Mouse (Mus musculus) kidney, embryonic 16.5 days (tissue): ENCODE measurements around the gene Nfil3. TPM values are rescaled to one million over a fixed set of nuclear protein-coding genes. Genes with fewer than 3 reads are reported as not detected.

Experiments
- ATAC-seq: fragments of 200-750 bp; cut with Nextera tagmentation; 2 replicates; pipeline ENCODE4 v1.8.0; 2017; ENCODE audit warnings: moderate TSS enrichment; ENCODE audit not compliant: low FRiP score, low TSS enrichment
- H3K27ac ChIP-seq: fragments of 300-500 bp; sonication (generic); 2 replicates; pipeline ENCODE4 v1.5.1; 2014; ENCODE audit warnings: low read length
- H3K27me3 ChIP-seq: fragments of 300-500 bp; sonication (generic); 2 replicates; pipeline ENCODE4 v1.6.1; 2014; ENCODE audit warnings: low read length, control low read depth, mixed read lengths; ENCODE audit not compliant: insufficient read depth
- H3K36me3 ChIP-seq: fragments of 300-500 bp; sonication (generic); 2 replicates; pipeline ENCODE4 v1.6.1; 2014; ENCODE audit warnings: low read length, control low read depth, mixed read lengths; ENCODE audit not compliant: insufficient read depth
- H3K4me1 ChIP-seq: fragments of 300-500 bp; sonication (generic); 2 replicates; pipeline ENCODE4 v1.6.1; 2014; ENCODE audit warnings: low read length, control low read depth, mixed read lengths; ENCODE audit not compliant: insufficient read depth
- H3K4me2 ChIP-seq: fragments of 300-500 bp; sonication (generic); replicated peaks from 2 replicates; pipeline ENCODE4 v1.6.1; 2014; ENCODE audit warnings: low read depth, low read length
- H3K4me3 ChIP-seq: fragments of 300-500 bp; sonication (generic); 2 replicates; pipeline ENCODE4 v1.5.1; 2014; ENCODE audit warnings: mild to moderate bottlenecking, low read length
- H3K9ac ChIP-seq: fragments of 300-500 bp; sonication (generic); replicated peaks from 2 replicates; pipeline ENCODE4 v1.6.1; 2014; ENCODE audit warnings: low read length
- H3K9me3 ChIP-seq: fragments of 300-500 bp; sonication (generic); 2 replicates; pipeline ENCODE4 v1.6.1; 2016; ENCODE audit warnings: low read length, control low read depth
- WGBS: fragments of 180-500 bp; shearing (Covaris S2); extraction: QIAGEN DNeasy Blood & Tissue Kit; methylation state at CpG from one replicate; pipeline ENCODE4 v1.1.7; 2014; 5-methylcytosine and 5-hydroxymethylcytosine counted together
- polyA plus RNA-seq: library from polyadenylated mRNA; unstranded; fragments of >200 nt; fragmentation: Nextera tagmentation; extraction: Ambion mirVana; gene quantifications from 2 replicates; pipeline ENCODE4 v1.2.1, GENCODE M21; 2015

Nfil3 gene
- polyA plus RNA-seq, 1 experiment from 2014 or later: 21.4 TPM

GRCm38 (mm10) chr13:52921966-52922365, 58.9 kb downstream of the Nfil3 start:
- Histone ChIP-seq H3K4me1 (peaks cover 3% of the 10 kb centered on the region), H3K27me3 (no peaks in the 10 kb centered on the region), H3K27ac (no peak overlapping the region), H3K9ac (no peak overlapping the region), H3K36me3 (no peaks in the 10 kb centered on the region), H3K4me2 (no peak overlapping the region), H3K9me3 (peaks cover 6% of the 10 kb centered on the region; the same call in 1 of the 2 replicates), H3K4me3 (no peak overlapping the region)
- 56% methylated on average over 8 of the region's 8 CpGs for WGBS
- ATAC-seq: no peak

- Histone ChIP-seq H3K27ac (peak overlapping the region; percentile 33; the same call in 1 of the 2 replicates), H3K4me2 (no peak overlapping the region), H3K9me3 (peaks cover 6% of the 10 kb centered on the region; the same call in 1 of the 2 replicates), H3K4me3 (no peak overlapping the region), H3K36me3 (no peaks in the 10 kb centered on the region), H3K4me1 (peaks cover 3% of the 10 kb centered on the region), H3K9ac (no peak overlapping the region), H3K27me3 (no peaks in the 10 kb centered on the region)
- 54% methylated on average over 7 of the region's 7 CpGs for WGBS
- ATAC-seq: no peak
These were observed 59.6 kb downstream of the Nfil3 start for GRCm38 (mm10) chr13:52921065-52921825.

GRCm38 (mm10) chr13:52919790-52920352, 61.0 kb downstream of the Nfil3 start:
- Histone ChIP-seq H3K9me3 (no peaks in the 10 kb centered on the region), H3K4me1 (peaks cover 3% of the 10 kb centered on the region), H3K4me3 (no peak overlapping the region), H3K27me3 (no peaks in the 10 kb centered on the region), H3K36me3 (no peaks in the 10 kb centered on the region), H3K4me2 (no peak overlapping the region), H3K27ac (no peak overlapping the region), H3K9ac (no peak overlapping the region)
- ATAC-seq: no peak
- 82% methylated on average over 10 of the region's 10 CpGs for WGBS

GRCm38 (mm10) chr13:52918333-52918732, 62.5 kb downstream of the Nfil3 start:
- no peak overlapping the region for H3K27ac ChIP-seq
- H3K4me1 ChIP-seq: peaks cover 7% of the 10 kb centered on the region
- no peak for ATAC-seq
- H3K27me3 ChIP-seq: no peaks in the 10 kb centered on the region
- no peak overlapping the region for H3K4me2 ChIP-seq
- no peak overlapping the region for H3K9ac ChIP-seq
- no peaks in the 10 kb centered on the region for H3K9me3 ChIP-seq
- no peak overlapping the region for H3K4me3 ChIP-seq
- H3K36me3 ChIP-seq: no peaks in the 10 kb centered on the region
- 85% methylated on average over 5 of the region's 5 CpGs for WGBS

Other genes with a start within 250 kb of the Nfil3 start
- 64.1 and 68.0 TPM in 2 replicates for gene Auh, start 51.4 kb downstream of the Nfil3 start, polyA plus RNA-seq